Mouse (Mus musculus): Measurements from ENCODE around the gene Pfn3.

- TF ChIP-seq CTCF (IDR thresholded peaks at IDR 0.05; ENCODE audit: extremely low read depth, insufficient read length, insufficient replicate concordance, low read depth, low read length): no peak
- TF ChIP-seq POLR2A (IDR thresholded peaks at IDR 0.05; ENCODE audit: low read depth, low read length): no peak
Observed at GRCm38 (mm10) chr13:55414743-55415380, at the start of gene Pfn3.

Data from small intestine, adult 2 months (tissue).